Mouse (Mus musculus): ENCODE data around the gene Ctnnal1.

Gene Ctnnal1

GRCm38 (mm10) chr4:56861551-56861950 lies 3.4 kb downstream of the Ctnnal1 start:
- no peak for DNase-seq (ENCODE audit: low spot score in 2 of 2)

GRCm38 (mm10) chr4:56858733-56859132 lies 6.3 kb downstream of the Ctnnal1 start:
- DNase-seq (ENCODE audit: low spot score in 2 of 2) = no peak

GRCm38 (mm10) chr4:56856371-56856949 lies 8.5 kb downstream of the Ctnnal1 start:
- DNase-seq (ENCODE audit: low spot score in 2 of 2) = no peak

GRCm38 (mm10) chr4:56855935-56856334 lies 9.1 kb downstream of the Ctnnal1 start:
- DNase-seq (ENCODE audit: low spot score in 2 of 2) = no peak

- no peak for DNase-seq (ENCODE audit: low spot score in 2 of 2)
Measured at GRCm38 (mm10) chr4:56850724-56851123, 14.3 kb downstream of the Ctnnal1 start.

- DNase-seq (ENCODE audit: low spot score in 2 of 2) = no peak
Measured at GRCm38 (mm10) chr4:56848044-56848443, 16.9 kb downstream of the Ctnnal1 start.

GRCm38 (mm10) chr4:56847400-56847799 lies 17.6 kb downstream of the Ctnnal1 start:
- DNase-seq (ENCODE audit: low spot score in 2 of 2) = no peak

- no peak for DNase-seq (ENCODE audit: low spot score in 2 of 2)
Measured at GRCm38 (mm10) chr4:56845896-56846533, 19.0 kb downstream of the Ctnnal1 start.

GRCm38 (mm10) chr4:56844911-56845310 lies 20.1 kb downstream of the Ctnnal1 start:
- DNase-seq (ENCODE audit: low spot score in 2 of 2) = no peak

- DNase-seq (ENCODE audit: low spot score in 2 of 2) = no peak
Measured at GRCm38 (mm10) chr4:56843963-56844362, 21.0 kb downstream of the Ctnnal1 start.

GRCm38 (mm10) chr4:56842501-56842900 lies 22.5 kb downstream of the Ctnnal1 start:
- no peak for DNase-seq (ENCODE audit: low spot score in 2 of 2)

- DNase-seq (ENCODE audit: low spot score in 2 of 2) = no peak
Measured at GRCm38 (mm10) chr4:56840297-56840696, 24.7 kb downstream of the Ctnnal1 start.

GRCm38 (mm10) chr4:56837661-56838060 lies 27.3 kb downstream of the Ctnnal1 start:
- DNase-seq (ENCODE audit: low spot score in 2 of 2) = no peak

- DNase-seq (ENCODE audit: low spot score in 2 of 2) = no peak
Measured at GRCm38 (mm10) chr4:56831998-56832397, 33.0 kb downstream of the Ctnnal1 start.

GRCm38 (mm10) chr4:56831013-56831609 lies 33.9 kb downstream of the Ctnnal1 start:
- DNase-seq (ENCODE audit: low spot score in 2 of 2) = no peak

- DNase-seq (ENCODE audit: low spot score in 2 of 2) = no peak
Measured at GRCm38 (mm10) chr4:56829511-56829921, 35.5 kb downstream of the Ctnnal1 start.

GRCm38 (mm10) chr4:56828932-56829331 lies 36.1 kb downstream of the Ctnnal1 start:
- no peak for DNase-seq (ENCODE audit: low spot score in 2 of 2)

- no peak for DNase-seq (ENCODE audit: low spot score in 2 of 2)
Measured at GRCm38 (mm10) chr4:56824231-56824630, 40.8 kb downstream of the Ctnnal1 start.

GRCm38 (mm10) chr4:56820017-56820550 lies 44.9 kb downstream of the Ctnnal1 start:
- DNase-seq (ENCODE audit: low spot score in 2 of 2) = no peak

- DNase-seq (ENCODE audit: low spot score in 2 of 2) = no peak
Measured at GRCm38 (mm10) chr4:56815131-56815530, 49.9 kb downstream of the Ctnnal1 start.

GRCm38 (mm10) chr4:56812096-56812495 lies 52.9 kb downstream of the Ctnnal1 start:
- DNase-seq (ENCODE audit: low spot score in 2 of 2) = no peak

GRCm38 (mm10) chr4:56811642-56812041 lies 53.3 kb downstream of the Ctnnal1 start:
- no peak for DNase-seq (ENCODE audit: low spot score in 2 of 2)

- DNase-seq (ENCODE audit: low spot score in 2 of 2) = no peak
Measured at GRCm38 (mm10) chr4:56809050-56809449, 55.9 kb downstream of the Ctnnal1 start.

Measured in spleen, postnatal 10 days (tissue).